Mouse (Mus musculus) small intestine, adult 2 months (tissue): ENCODE data around the gene Sval3.

Source experiments
- CTCF ChIP-seq: fragments of 200-500 bp; IDR thresholded peaks from 2 replicates; pipeline ENCODE4 v1.5.1; 2012; ENCODE audit warnings: low read depth, mild to moderate bottlenecking, control low read depth, inconsistent platforms, low read length, moderate library complexity, mixed read lengths; ENCODE audit not compliant: insufficient replicate concordance, insufficient read length; ENCODE audit errors: extremely low read depth
- POLR2A ChIP-seq: fragments of 200-500 bp; IDR thresholded peaks from 2 replicates; pipeline ENCODE4 v1.6.1; 2012; ENCODE audit warnings: low read depth, mild to moderate bottlenecking, control low read depth, inconsistent platforms, low read length, moderate library complexity

DNA sequence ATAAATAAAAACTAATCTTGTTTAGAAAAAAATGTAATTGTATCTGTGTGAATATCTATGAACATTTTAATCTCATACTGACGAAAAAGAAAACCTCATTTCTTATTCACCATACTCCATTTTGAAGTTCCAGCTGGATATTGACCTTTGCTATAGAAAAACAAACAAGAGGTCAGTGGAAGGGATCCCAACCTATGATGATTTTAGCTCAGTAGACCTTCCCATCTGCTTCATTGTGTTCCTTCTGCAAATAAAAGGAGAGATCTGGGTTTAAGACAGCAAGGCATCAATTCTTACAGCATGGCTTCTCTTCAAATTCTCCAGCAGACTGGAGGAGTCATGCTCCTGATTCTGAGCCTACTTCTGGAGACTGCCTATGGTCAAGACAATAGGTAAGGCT lies at the start of gene Sval3:
- TF ChIP-seq POLR2A (no peak), CTCF (no peak)
